Mouse (Mus musculus): ENCODE measurements around the gene Chd3. TPM values are rescaled to one million over a fixed set of nuclear protein-coding genes. Genes with fewer than 3 reads are reported as not detected.

Chd3 gene
- polyA plus RNA-seq (2015; fragmentation: Nextera tagmentation; extraction: Ambion mirVana): 2.6 and 4.4 TPM in 2 replicates

GRCm38 (mm10) chr11:69369215-69369989 is at the start of gene Chd3:
Gene Chd3, minus strand, starts transcription at chr11:69369406.
- H3K27ac ChIP-seq: peak within 1 kb of the TSS; percentile 68
- H3K9ac ChIP-seq: peak within 1 kb of the TSS; percentile 88
- peaks cover 90% of the 10 kb centered on the region for H3K4me1 ChIP-seq (replicated peaks)
- DNase-seq: no peak
- H3K4me2 ChIP-seq: peak within 1 kb of the TSS; percentile 97
- peaks cover 64% of the 10 kb centered on the region for H3K27me3 ChIP-seq
- no peaks in the 10 kb centered on the region for H3K9me3 ChIP-seq (replicated peaks)
- 9% methylated on average over 20 of the region's 34 CpGs for WGBS (ENCODE audit: insufficient replicate concordance)
- H3K4me3 ChIP-seq (replicated peaks): peak within 1 kb of the TSS; percentile 73
- no peak for ATAC-seq (ENCODE audit: low read depth)
- no peaks in the 10 kb centered on the region for H3K36me3 ChIP-seq

- ATAC-seq (ENCODE audit: low read depth) (no peak), DNase-seq (peak; percentile 66)
- peak overlapping the region; percentile 81 for H3K27ac ChIP-seq
- peaks cover 51% of the 10 kb centered on the region for H3K27me3 ChIP-seq
- peak overlapping the region; percentile 73 for H3K9ac ChIP-seq
- H3K36me3 ChIP-seq: peaks cover 3% of the 10 kb centered on the region; the same call in 1 of the 2 replicates
- WGBS (ENCODE audit: insufficient replicate concordance): under 1% methylated on average over 39 of the region's 39 CpGs
- peak overlapping the region; percentile 95 for H3K4me2 ChIP-seq
- peak overlapping the region; percentile 61 for H3K4me3 ChIP-seq (replicated peaks)
- no peaks in the 10 kb centered on the region for H3K9me3 ChIP-seq (replicated peaks)
- peaks cover 83% of the 10 kb centered on the region for H3K4me1 ChIP-seq (replicated peaks)
Observed at GRCm38 (mm10) chr11:69417449-69418384, 48.5 kb upstream of the Chd3 start.

GRCm38 (mm10) chr11:69416921-69417448 is 47.8 kb upstream of the Chd3 start:
- Histone ChIP-seq H3K9me3 (replicated peaks) (no peaks in the 10 kb centered on the region), H3K9ac (peak overlapping the region; percentile 8; the same call in 1 of the 2 replicates), H3K36me3 (peaks cover 3% of the 10 kb centered on the region; the same call in 1 of the 2 replicates), H3K27me3 (peaks cover 43% of the 10 kb centered on the region), H3K4me3 (replicated peaks) (peak overlapping the region; percentile 61), H3K4me1 (replicated peaks) (peaks cover 91% of the 10 kb centered on the region), H3K27ac (peak overlapping the region; percentile 73), H3K4me2 (peak overlapping the region; percentile 95)
- no peak for ATAC-seq (ENCODE audit: low read depth)
- WGBS (ENCODE audit: insufficient replicate concordance): 29% methylated on average over 8 of the region's 8 CpGs
- no peak for DNase-seq

- H3K27ac ChIP-seq: 0 out of 2 replicates have a peak overlapping the region, but pooled peaks have one; percentile 73
- H3K4me2 ChIP-seq: peak overlapping the region; percentile 95
- ATAC-seq (ENCODE audit: low read depth): no peak
- H3K4me3 ChIP-seq (replicated peaks): peak overlapping the region; percentile 61
- H3K27me3 ChIP-seq: peaks cover 39% of the 10 kb centered on the region
- H3K4me1 ChIP-seq (replicated peaks): peaks cover 95% of the 10 kb centered on the region
- H3K36me3 ChIP-seq: peaks cover 3% of the 10 kb centered on the region; the same call in 1 of the 2 replicates
- WGBS (ENCODE audit: insufficient replicate concordance): 7% methylated on average over 4 of the region's 4 CpGs
- H3K9ac ChIP-seq: peak overlapping the region; percentile 36; the same call in 1 of the 2 replicates
- H3K9me3 ChIP-seq (replicated peaks): no peaks in the 10 kb centered on the region
- no peak for DNase-seq
Observed at GRCm38 (mm10) chr11:69416509-69416908, 47.3 kb upstream of the Chd3 start.

GRCm38 (mm10) chr11:69415668-69416451 is 46.7 kb upstream of the Chd3 start:
- Histone ChIP-seq H3K27ac (peak overlapping the region; percentile 85), H3K9ac (peak overlapping the region; percentile 63), H3K4me2 (peak overlapping the region; percentile 100), H3K4me3 (replicated peaks) (peak overlapping the region; percentile 61), H3K4me1 (replicated peaks) (peaks cover 93% of the 10 kb centered on the region), H3K9me3 (replicated peaks) (no peaks in the 10 kb centered on the region), H3K36me3 (peaks cover 3% of the 10 kb centered on the region; the same call in 1 of the 2 replicates), H3K27me3 (peaks cover 32% of the 10 kb centered on the region)
- 3% methylated on average over 17 of the region's 25 CpGs for WGBS (ENCODE audit: insufficient replicate concordance)
- DNase-seq (no peak), ATAC-seq (ENCODE audit: low read depth) (no peak)

GRCm38 (mm10) chr11:69415327-69415667 is 46.1 kb upstream of the Chd3 start:
- no peaks in the 10 kb centered on the region for H3K9me3 ChIP-seq (replicated peaks)
- no peak for ATAC-seq (ENCODE audit: low read depth)
- H3K9ac ChIP-seq: peak overlapping the region; percentile 63
- peak overlapping the region; percentile 100 for H3K4me2 ChIP-seq
- H3K36me3 ChIP-seq: peaks cover 3% of the 10 kb centered on the region; the same call in 1 of the 2 replicates
- DNase-seq: no peak
- peaks cover 27% of the 10 kb centered on the region for H3K27me3 ChIP-seq
- WGBS (ENCODE audit: insufficient replicate concordance): 11% methylated on average over 3 of the region's 3 CpGs
- peak overlapping the region; percentile 61 for H3K4me3 ChIP-seq (replicated peaks)
- H3K27ac ChIP-seq: peak overlapping the region; percentile 85
- H3K4me1 ChIP-seq (replicated peaks): peaks cover 93% of the 10 kb centered on the region

- H3K27me3 ChIP-seq: peaks cover 27% of the 10 kb centered on the region
- ATAC-seq (ENCODE audit: low read depth) (no peak), DNase-seq (no peak)
- peak overlapping the region; percentile 85 for H3K27ac ChIP-seq
- H3K4me1 ChIP-seq (replicated peaks): peaks cover 93% of the 10 kb centered on the region
- H3K4me2 ChIP-seq: peak overlapping the region; percentile 100
- H3K36me3 ChIP-seq: peaks cover 3% of the 10 kb centered on the region; the same call in 1 of the 2 replicates
- H3K4me3 ChIP-seq (replicated peaks): peak overlapping the region; percentile 61
- H3K9ac ChIP-seq: peak overlapping the region; percentile 63
- 35% methylated on average over 4 of the region's 4 CpGs for WGBS (ENCODE audit: insufficient replicate concordance)
- no peaks in the 10 kb centered on the region for H3K9me3 ChIP-seq (replicated peaks)
Observed at GRCm38 (mm10) chr11:69414421-69415326, 45.5 kb upstream of the Chd3 start.

- H3K27ac ChIP-seq: peak within 1 kb of the TSS; percentile 93
- 41% methylated on average over 12 of the region's 12 CpGs for WGBS (ENCODE audit: insufficient replicate concordance)
- peaks cover 90% of the 10 kb centered on the region for H3K4me1 ChIP-seq (replicated peaks)
- H3K9me3 ChIP-seq (replicated peaks): no peaks in the 10 kb centered on the region
- ATAC-seq (ENCODE audit: low read depth) (no peak), DNase-seq (no peak)
- H3K9ac ChIP-seq: peak within 1 kb of the TSS; percentile 86
- H3K36me3 ChIP-seq: peaks cover 3% of the 10 kb centered on the region; the same call in 1 of the 2 replicates
- peaks cover 26% of the 10 kb centered on the region for H3K27me3 ChIP-seq
- H3K4me2 ChIP-seq: peak within 1 kb of the TSS; percentile 100
- peak within 1 kb of the TSS; percentile 61 for H3K4me3 ChIP-seq (replicated peaks)
Observed at GRCm38 (mm10) chr11:69413221-69414181, 44.3 kb upstream of the Chd3 start, which contains the start of gene Kdm6b. Gene Kdm6b, minus strand, starts transcription at chr11:69413675.

- ATAC-seq (ENCODE audit: low read depth): no peak
- peaks cover 10% of the 10 kb centered on the region for H3K36me3 ChIP-seq
- H3K9me3 ChIP-seq (replicated peaks): no peaks in the 10 kb centered on the region
- DNase-seq: no peak
- H3K27me3 ChIP-seq: peaks cover 16% of the 10 kb centered on the region
- H3K4me3 ChIP-seq (replicated peaks): peak overlapping the region; percentile 7
- peak overlapping the region; percentile 100 for H3K4me2 ChIP-seq
- peaks cover 90% of the 10 kb centered on the region for H3K4me1 ChIP-seq (replicated peaks)
- 73% methylated on average over 7 of the region's 7 CpGs for WGBS (ENCODE audit: insufficient replicate concordance)
- peak overlapping the region; percentile 93 for H3K27ac ChIP-seq
- peak overlapping the region; percentile 86 for H3K9ac ChIP-seq
Observed at GRCm38 (mm10) chr11:69412548-69412947, 43.3 kb upstream of the Chd3 start.

All from liver, embryonic 13.5 days (tissue).